Mouse (Mus musculus): ENCODE results near the gene Rfc4.

Gene Rfc4

GRCm38 (mm10) chr16:23127673-23128375 lies at the start of gene Rfc4:
Rfc4 (minus strand) TSS chr16:23127737.
- DNase-seq (ENCODE audit: low spot score in 2 of 2): peak; percentile 84 to 91

- DNase-seq (ENCODE audit: low spot score in 2 of 2): no peak
These were observed 48.4 kb upstream of the Rfc4 start for GRCm38 (mm10) chr16:23175956-23176355.

- DNase-seq (ENCODE audit: low spot score in 2 of 2): no peak
These were observed 47.3 kb upstream of the Rfc4 start for GRCm38 (mm10) chr16:23174855-23175254.

- DNase-seq (ENCODE audit: low spot score in 2 of 2): no peak
These were observed 46.4 kb upstream of the Rfc4 start for GRCm38 (mm10) chr16:23173904-23174303.

- DNase-seq (ENCODE audit: low spot score in 2 of 2): no peak
These were observed 43.3 kb upstream of the Rfc4 start for GRCm38 (mm10) chr16:23170813-23171212.

GRCm38 (mm10) chr16:23167079-23167478 lies 39.5 kb upstream of the Rfc4 start:
- DNase-seq (ENCODE audit: low spot score in 2 of 2): no peak

GRCm38 (mm10) chr16:23166646-23167045 lies 39.1 kb upstream of the Rfc4 start:
- DNase-seq (ENCODE audit: low spot score in 2 of 2): no peak

GRCm38 (mm10) chr16:23165441-23165840 lies 37.9 kb upstream of the Rfc4 start:
- DNase-seq (ENCODE audit: low spot score in 2 of 2): no peak

- no peak for DNase-seq (ENCODE audit: low spot score in 2 of 2)
These were observed 36.9 kb upstream of the Rfc4 start for GRCm38 (mm10) chr16:23164443-23164842.

GRCm38 (mm10) chr16:23162116-23162515 lies 34.6 kb upstream of the Rfc4 start:
- no peak for DNase-seq (ENCODE audit: low spot score in 2 of 2)

- DNase-seq (ENCODE audit: low spot score in 2 of 2): no peak
These were observed 32.2 kb upstream of the Rfc4 start for GRCm38 (mm10) chr16:23159749-23160148.

GRCm38 (mm10) chr16:23158957-23159356 lies 31.4 kb upstream of the Rfc4 start:
- no peak for DNase-seq (ENCODE audit: low spot score in 2 of 2)

GRCm38 (mm10) chr16:23158292-23158691 lies 30.8 kb upstream of the Rfc4 start:
- no peak for DNase-seq (ENCODE audit: low spot score in 2 of 2)

- no peak for DNase-seq (ENCODE audit: low spot score in 2 of 2)
These were observed 29.5 kb upstream of the Rfc4 start for GRCm38 (mm10) chr16:23157013-23157412.

- no peak for DNase-seq (ENCODE audit: low spot score in 2 of 2)
These were observed 26.7 kb upstream of the Rfc4 start for GRCm38 (mm10) chr16:23154261-23154660.

GRCm38 (mm10) chr16:23151423-23151822 lies 23.9 kb upstream of the Rfc4 start:
- peak in 1 of 2 experiments; percentile 14 for DNase-seq (ENCODE audit: low spot score in 2 of 2)

- no peak for DNase-seq (ENCODE audit: low spot score in 2 of 2)
These were observed 21.9 kb upstream of the Rfc4 start for GRCm38 (mm10) chr16:23149396-23149795.

- DNase-seq (ENCODE audit: low spot score in 2 of 2): no peak
These were observed 21.4 kb upstream of the Rfc4 start for GRCm38 (mm10) chr16:23148936-23149335.

- DNase-seq (ENCODE audit: low spot score in 2 of 2): no peak
These were observed 18.7 kb upstream of the Rfc4 start, which contains the start of gene Adipoq for GRCm38 (mm10) chr16:23146280-23146679. Adipoq (plus strand) TSS chr16:23146536.

- no peak for DNase-seq (ENCODE audit: low spot score in 2 of 2)
These were observed 17.7 kb upstream of the Rfc4 start for GRCm38 (mm10) chr16:23145211-23145610.

GRCm38 (mm10) chr16:23144326-23144725 lies 16.8 kb upstream of the Rfc4 start:
- DNase-seq (ENCODE audit: low spot score in 2 of 2): no peak

- no peak for DNase-seq (ENCODE audit: low spot score in 2 of 2)
These were observed 13.4 kb upstream of the Rfc4 start for GRCm38 (mm10) chr16:23140911-23141310.

- DNase-seq (ENCODE audit: low spot score in 2 of 2): no peak
These were observed 9.0 kb upstream of the Rfc4 start for GRCm38 (mm10) chr16:23136406-23136970.
